9 mouse cellular contexts compared by ENCODE assay signal in genomic region chr4:59189546-59190237, GRCm38 (mm10). TPM values are rescaled to one million over a fixed set of nuclear protein-coding genes. Genes with fewer than 3 reads are reported as not detected.
DNase-seq lines count a peak whose midpoint lies in the region; ATAC-seq and TF ChIP-seq lines count a peak whose summit lies in the region.
"Had no signal": no experiment of that assay in that cellular context is flagged by ENCODE, and none has a peak within 500 bp of the region (broad histone marks: within the 10 kb centered on the region; RNA-seq: fewer than 3 reads in every experiment).

No protein-coding gene starts in this region.

- H3K9ac ChIP-seq in CH12.LX (ENCODE audit: insufficient read depth, low read depth) = peak overlapping the region; percentile 88
- H3K9ac ChIP-seq in embryonic facial prominence, embryonic 11.5 days (replicated peaks; ENCODE audit: low read length) = peak overlapping the region; percentile 97
- H3K9ac ChIP-seq in heart, embryonic 16.5 days (ENCODE audit: low read length) = peak overlapping the region; percentile 93

- TF ChIP-seq RAD21 in CH12.LX (IDR thresholded peaks at IDR 0.05; ENCODE audit: low read depth, low read length) = no peak

- H3K4me1 ChIP-seq in CH12.LX (ENCODE audit: control insufficient read depth in 1 of 2, insufficient read depth in 2 of 2) = peaks cover 3 to 26% of the 10 kb centered on the region in 2 experiments
- H3K4me1 ChIP-seq in embryonic facial prominence, embryonic 11.5 days (ENCODE audit: control insufficient read depth, insufficient read depth, low read length) = no peaks in the 10 kb centered on the region
- H3K4me1 ChIP-seq in heart, embryonic 16.5 days (ENCODE audit: control insufficient read depth, insufficient read depth, low read length) = peaks cover 7% of the 10 kb centered on the region

- H3K27ac ChIP-seq in CH12.LX (ENCODE audit: insufficient read depth, low read depth) = peak overlapping the region; percentile 45
- peak overlapping the region; percentile 62 for H3K27ac ChIP-seq in embryonic facial prominence, embryonic 11.5 days (replicated peaks; ENCODE audit: low read depth, low read length)
- peak overlapping the region; percentile 95 for H3K27ac ChIP-seq in heart, embryonic 16.5 days (ENCODE audit: low read length)
- H3K27ac ChIP-seq in macrophage = peak overlapping the region; percentile 42

- in situ Hi-C loops in CH12.LX (cut with MboI; ENCODE audit: low pct_ligation_motif_present, low pct_unique_long_range_greater_than_20kb, low sequenced_read_pairs) = loop anchor here (25.0 kb wide), 1 partner anchor 148 kb away; no protein-coding TSS in a partner anchor

- peak overlapping the region; percentile 14 for H3K4me2 ChIP-seq in CH12.LX (ENCODE audit: insufficient read depth, low read depth, poor library complexity, severe bottlenecking)
- peak overlapping the region; percentile 33 for H3K4me2 ChIP-seq in embryonic facial prominence, embryonic 11.5 days (ENCODE audit: low read depth, low read length)
- H3K4me2 ChIP-seq in heart, embryonic 16.5 days (ENCODE audit: low read depth, low read length) = peak overlapping the region; percentile 76

- H3K79me2 ChIP-seq in CH12.LX (replicated peaks; ENCODE audit: control insufficient read depth, extremely low read depth, insufficient read depth, poor library complexity, severe bottlenecking) (peaks cover 48% of the 10 kb centered on the region), macrophage (ENCODE audit: inconsistent target) (peaks cover 52% of the 10 kb centered on the region)

- TF ChIP-seq CTCF in CH12.LX (conservative IDR thresholded peaks at IDR 0.05 in 1 of 2, IDR thresholded peaks at IDR 0.05 in 1 of 2; ENCODE audit: low read depth in 2 of 2, low read length in 2 of 2) = no peak

- under 1% methylated on average over 54 of the region's 54 CpGs for WGBS in embryonic facial prominence, embryonic 11.5 days
- WGBS in heart, embryonic 16.5 days = under 1% methylated on average over 45 of the region's 54 CpGs
- WGBS in macrophage (ENCODE audit: missing documents) = 0% methylated on average over 36 of the region's 54 CpGs

- H3K36me3 ChIP-seq in CH12.LX (replicated peaks in 1 of 2; ENCODE audit: control insufficient read depth in 1 of 2, insufficient read depth in 1 of 2, low read length in 1 of 2) (peaks cover 0 to 5% of the 10 kb centered on the region in 2 experiments), macrophage (ENCODE audit: inconsistent target) (no peaks in the 10 kb centered on the region)
- no peaks in the 10 kb centered on the region for H3K36me3 ChIP-seq in embryonic facial prominence, embryonic 11.5 days (replicated peaks; ENCODE audit: control insufficient read depth, insufficient read depth, low read depth, low read length)
- H3K36me3 ChIP-seq in heart, embryonic 16.5 days (ENCODE audit: control insufficient read depth, insufficient read depth) = no peaks in the 10 kb centered on the region

- ATAC-seq in embryonic facial prominence, embryonic 11.5 days (replicated peaks; ENCODE audit: insufficient number of reproducible peaks, low FRiP score, low TSS enrichment, low read depth) = peak; percentile 76
- peak; percentile 4; the same call in 1 of the 2 replicates for ATAC-seq in heart, embryonic 16.5 days (replicated peaks; ENCODE audit: extremely low read depth, insufficient read depth, low FRiP score)
- ATAC-seq in granulocyte monocyte progenitor cell, adult 5-6 weeks (replicated peaks; ENCODE audit: poor library complexity, severe bottlenecking) = no peak

- dilution Hi-C loops in CH12.LX (cut with MboI; ENCODE audit: extremely low pct_ligation_motif_present, extremely low pct_unique_long_range_greater_than_20kb, low sequenced_read_pairs) = no loop called here

- no peaks in the 10 kb centered on the region for H3K9me3 ChIP-seq in CH12.LX (replicated peaks; ENCODE audit: low read length)
- H3K9me3 ChIP-seq in embryonic facial prominence, embryonic 11.5 days (replicated peaks; ENCODE audit: control insufficient read depth, low read length) = no peaks in the 10 kb centered on the region
- H3K9me3 ChIP-seq in heart, embryonic 16.5 days (replicated peaks; ENCODE audit: control insufficient read depth, low read length) = no peaks in the 10 kb centered on the region

- DNase-seq in A20 (ENCODE audit: low read depth, low spot score) (peak; percentile 54), CH12.LX (ENCODE audit: extremely low read depth) (no peak)
- DNase-seq in embryonic facial prominence, embryonic 11.5 days (ENCODE audit: low spot score) = peak; percentile 45
- DNase-seq in layer of hippocampus, postnatal 36 days = peak; percentile 44 to 51
- peak; percentile 57 to 67 for DNase-seq in spleen, postnatal 10 days (ENCODE audit: low spot score in 2 of 2)

- TF ChIP-seq POLR2A in CH12.LX (IDR thresholded peaks at IDR 0.05; ENCODE audit: low read depth, low read length) = no peak

- peak overlapping the region; percentile 80 to 99 (median 97) for H3K4me3 ChIP-seq in CH12.LX (replicated peaks in 1 of 3; ENCODE audit: low read depth in 2 of 3, low read length in 2 of 3, poor library complexity in 1 of 3)
- H3K4me3 ChIP-seq in embryonic facial prominence, embryonic 11.5 days (ENCODE audit: low read depth, low read length) = peak overlapping the region; percentile 91
- H3K4me3 ChIP-seq in heart, embryonic 16.5 days (ENCODE audit: low read length) = peak overlapping the region; percentile 84
- peak overlapping the region; percentile 90 for H3K4me3 ChIP-seq in macrophage (ENCODE audit: inconsistent target)

- TF ChIP-seq EP300 in CH12.LX (IDR thresholded peaks at IDR 0.05; ENCODE audit: low read length) = no peak

- H3K27me3 ChIP-seq in CH12.LX (replicated peaks) = no peaks in the 10 kb centered on the region
- no peaks in the 10 kb centered on the region for H3K27me3 ChIP-seq in embryonic facial prominence, embryonic 11.5 days (ENCODE audit: control insufficient read depth, insufficient read depth, low read length)
- no peaks in the 10 kb centered on the region for H3K27me3 ChIP-seq in heart, embryonic 16.5 days (ENCODE audit: control insufficient read depth, insufficient read depth, low read length)

TF ChIP-seq in CH12.LX, 34 proteins besides CTCF, POLR2A, EP300 and RAD21:
- TF ChIP-seq CHD1 (IDR thresholded peaks at IDR 0.05; ENCODE audit: low read depth, low read length) = no peak
- no peak for TF ChIP-seq NELFE (IDR thresholded peaks at IDR 0.05; ENCODE audit: low read depth, low read length)
- 0 out of 2 replicates have a peak, but pooled peaks have one; percentile 4 for TF ChIP-seq MXI1 (IDR thresholded peaks at IDR 0.05; ENCODE audit: low read depth, low read length)
- no peak for TF ChIP-seq NRF1 (IDR thresholded peaks at IDR 0.05; ENCODE audit: low read depth, low read length)
- TF ChIP-seq ZKSCAN1 (IDR thresholded peaks at IDR 0.05; ENCODE audit: borderline replicate concordance, low read depth, low read length) = no peak
- TF ChIP-seq USF1 (IDR thresholded peaks at IDR 0.05; ENCODE audit: low read depth, low read length) = no peak
- peak; percentile 54; the same call in 1 of the 2 replicates for TF ChIP-seq BHLHE40 (IDR thresholded peaks at IDR 0.05; ENCODE audit: low read depth, low read length)
- TF ChIP-seq TBP (conservative IDR thresholded peaks at IDR 0.05; ENCODE audit: low read depth, low read length) = no peak

RNA-seq across cellular contexts. Expression of gene Ugcg, which starts 0.6 kb away (rescaled TPM):
- total RNA-seq in CH12.LX (2012; rRNA removed) (28.7 and 33.8 TPM in 2 replicates), CH12.LX (2014; rRNA removed) (68.7 and 69.5 TPM in 2 replicates)
- polyA plus RNA-seq in CH12.LX (2012; ENCODE audit: insufficient read length, low read depth) (24.2 and 25.8 TPM in 2 replicates), macrophage (2018) (15.3 to 16.7 TPM (median 16.4 TPM) in 3 replicates)
- polyA plus RNA-seq in embryonic facial prominence, embryonic 11.5 days (2014; fragmentation: Nextera tagmentation; extraction: Ambion mirVana) = 11.5 and 11.8 TPM in 2 replicates
- 6.6 and 8.0 TPM in 2 replicates for polyA plus RNA-seq in heart, embryonic 16.5 days (2015; fragmentation: Nextera tagmentation; extraction: Ambion mirVana)
- total RNA-seq in layer of hippocampus, postnatal 36 days (2021) = 10 to 100 TPM; 67.3 to 75.2 TPM
- total RNA-seq in macrophage (2018; cell fraction: chromatin; rRNA removed) = 100 to 1,000 TPM in 3 of 26 experiments, 10 to 100 TPM in 23; 21.0 to 221 (median 44.9) TPM
- total RNA-seq in macrophage (2018; cell fraction: cytosol; rRNA removed) = 10 to 100 TPM; 16.2 to 84.2 (median 24.2) TPM
- total RNA-seq in macrophage (2018; cell fraction: nucleus; rRNA removed) = 100 to 1,000 TPM in 5 of 26 experiments, 10 to 100 TPM in 21; 35.4 to 162 (median 50.0) TPM
- total RNA-seq in granulocyte monocyte progenitor cell, adult 5-6 weeks (2014; fragmentation: Nextera tagmentation) = 34.4 and 35.8 TPM in 2 replicates
- total RNA-seq in granulocyte monocyte progenitor cell, adult 5-6 weeks (2017) = 24.6 and 38.7 TPM in 2 replicates

RNA-seq across cellular contexts. Expression of gene AI481877, which starts 50.9 kb away (rescaled TPM):
- total RNA-seq in CH12.LX (2012; rRNA removed) (not detected in 2 replicates), CH12.LX (2014; rRNA removed) (not detected in 2 replicates)
- polyA plus RNA-seq in CH12.LX (2012; ENCODE audit: insufficient read length, low read depth) (not detected in 2 replicates), macrophage (2018) (not detected in 3 replicates)
- not detected in 2 replicates for polyA plus RNA-seq in embryonic facial prominence, embryonic 11.5 days (2014; fragmentation: Nextera tagmentation; extraction: Ambion mirVana)
- polyA plus RNA-seq in heart, embryonic 16.5 days (2015; fragmentation: Nextera tagmentation; extraction: Ambion mirVana) = not detected in 2 replicates
- not detected for total RNA-seq in layer of hippocampus, postnatal 36 days (2021)
- not detected for total RNA-seq in macrophage (2018; cell fraction: chromatin; rRNA removed)
- not detected for total RNA-seq in macrophage (2018; cell fraction: cytosol; rRNA removed)
- not detected for total RNA-seq in macrophage (2018; cell fraction: nucleus; rRNA removed)
- total RNA-seq in granulocyte monocyte progenitor cell, adult 5-6 weeks (2014; fragmentation: Nextera tagmentation) = not detected in 2 replicates
- total RNA-seq in granulocyte monocyte progenitor cell, adult 5-6 weeks (2017) = not detected in 2 replicates
- total RNA-seq: heart, postnatal 10 days had no signal

Comparison
In these comparisons a context has a peak if more than half of its experiments do, and no peak if none do; other contexts are left out.
1. H3K27ac ChIP-seq: peak in every context shown above with its lines; median percentile 95 in heart, embryonic 16.5 days; 62 in embryonic facial prominence, embryonic 11.5 days; 45 in CH12.LX; 42 in macrophage.
2. H3K4me2 ChIP-seq: peak in every context shown above with its lines; median percentile 76 in heart, embryonic 16.5 days; 33 in embryonic facial prominence, embryonic 11.5 days; 14 in CH12.LX.